Mouse (Mus musculus): Measurements from ENCODE around the gene Olfr1428.
A peak's percentile ranks its signal among the peaks of the same experiment; 100 is the strongest.
"Not testable (repeated sequence)": the region's sequence is repeated elsewhere in the genome, so short reads cannot be mapped to it uniquely, and the experiment has no call there.

The Olfr1428 gene

GRCm38 (mm10) chr19:12115797-12116196 lies at the start of gene Olfr1428:
Gene Olfr1428, minus strand, starts transcription at chr19:12115897.
- no peak for DNase-seq (ENCODE audit: low spot score in 2 of 2)

- DNase-seq (ENCODE audit: low spot score in 2 of 2): peak in 1 of 2 experiments; percentile 42
These were observed 29.8 kb upstream of the Olfr1428 start for GRCm38 (mm10) chr19:12145452-12145851.

DNA sequence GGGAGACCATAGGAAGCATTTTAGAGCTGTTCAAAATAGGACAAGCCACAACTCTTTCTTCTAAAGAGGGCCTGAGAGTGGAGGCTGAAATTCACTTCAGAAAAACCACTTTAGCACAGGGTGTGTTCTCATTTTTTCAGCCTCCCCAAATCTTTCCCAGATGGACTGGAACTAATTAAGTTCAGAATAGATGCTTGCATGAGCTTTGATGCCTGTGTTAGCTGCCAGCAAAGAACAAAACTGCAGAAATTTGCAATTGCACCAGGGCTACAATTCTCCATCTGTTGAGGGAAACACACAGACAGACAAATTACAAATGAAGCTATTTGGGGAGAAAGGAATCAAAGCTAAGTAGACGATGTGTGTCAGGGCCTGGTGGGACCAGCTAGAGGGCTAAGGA lies 27.7 kb upstream of the Olfr1428 start:
- peak; percentile 61 to 78 for DNase-seq (ENCODE audit: low spot score in 2 of 2)

GRCm38 (mm10) chr19:12134289-12134688 lies 18.6 kb upstream of the Olfr1428 start:
- peak in 1 of 2 experiments; percentile 47 for DNase-seq (ENCODE audit: low spot score in 2 of 2)

DNA sequence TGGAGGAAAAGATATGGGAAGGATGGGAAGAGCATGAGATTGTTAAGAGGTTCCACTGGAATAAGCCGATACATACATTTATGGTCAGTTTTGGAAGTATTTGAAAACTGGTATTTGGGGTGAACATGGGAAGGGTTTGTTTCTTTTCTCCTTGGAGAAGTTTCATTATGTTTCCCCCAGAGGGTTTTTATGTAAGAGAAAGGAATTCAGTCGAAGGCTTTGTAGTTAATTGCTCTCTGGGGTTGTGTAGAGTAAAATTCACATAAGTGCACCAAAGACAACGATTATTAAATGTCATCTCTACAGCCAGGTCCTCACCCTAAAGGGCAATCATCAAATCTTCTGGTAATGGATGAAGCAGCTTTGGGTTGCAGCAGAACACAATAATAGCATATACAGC lies 7.4 kb upstream of the Olfr1428 start, which contains the start of gene Olfr76:
TSS of gene Olfr76 (minus strand) at position 101 of the 400 bp plus-strand sequence.
- no peak for DNase-seq (ENCODE audit: low spot score in 2 of 2)

DNA sequence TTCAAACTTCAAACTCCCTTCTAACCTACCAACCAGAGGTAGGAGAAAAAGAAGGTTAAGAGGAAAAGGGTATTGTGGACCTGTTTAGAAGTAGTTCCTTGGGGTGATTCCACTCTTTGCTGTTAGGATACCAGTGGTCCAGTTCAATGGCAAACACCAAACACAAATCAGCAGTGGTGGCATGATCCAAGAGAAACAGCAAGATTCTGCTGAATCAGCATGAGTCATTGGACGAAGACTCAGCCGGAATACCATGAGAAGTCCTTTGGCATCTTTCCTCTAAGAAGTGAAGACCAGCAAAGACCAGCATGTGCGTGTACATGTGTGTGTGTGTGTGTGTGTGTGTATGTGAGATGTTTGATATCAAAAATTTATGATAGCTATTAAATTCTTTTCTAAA lies 767 bp upstream of the Olfr1428 start:
- no peak for DNase-seq (ENCODE audit: low spot score in 2 of 2)

- DNase-seq (ENCODE audit: low spot score in 2 of 2): no peak
These were observed 1.9 kb downstream of the Olfr1428 start for GRCm38 (mm10) chr19:12113807-12114206.

- peak in 1 of 2 experiments; percentile 6 for DNase-seq (ENCODE audit: low spot score in 2 of 2)
These were observed 11.2 kb downstream of the Olfr1428 start for GRCm38 (mm10) chr19:12104541-12104940.

DNA sequence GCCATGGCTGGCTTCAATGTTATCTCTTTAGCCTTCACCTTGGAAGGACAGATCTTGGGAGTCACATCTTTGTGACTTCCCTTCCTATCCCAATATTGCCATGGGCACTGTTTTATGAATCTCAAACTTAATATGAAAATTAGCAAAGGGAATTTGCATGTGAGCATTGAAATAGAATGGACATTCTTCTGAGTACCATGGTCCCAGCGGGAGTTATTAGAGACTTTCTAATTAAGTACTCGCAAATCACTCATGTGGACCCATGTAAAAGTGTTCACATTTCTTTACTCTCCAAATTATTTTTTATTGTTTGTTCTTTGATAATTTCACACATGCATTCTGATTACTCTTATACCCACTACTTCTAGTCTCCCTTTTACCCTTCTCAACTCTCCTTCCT lies 12.5 kb downstream of the Olfr1428 start, which contains the start of gene Olfr1427:
TSS of gene Olfr1427 (minus strand) at position 101 of the 400 bp plus-strand sequence.
- DNase-seq (ENCODE audit: low spot score in 2 of 2): no peak

DNA sequence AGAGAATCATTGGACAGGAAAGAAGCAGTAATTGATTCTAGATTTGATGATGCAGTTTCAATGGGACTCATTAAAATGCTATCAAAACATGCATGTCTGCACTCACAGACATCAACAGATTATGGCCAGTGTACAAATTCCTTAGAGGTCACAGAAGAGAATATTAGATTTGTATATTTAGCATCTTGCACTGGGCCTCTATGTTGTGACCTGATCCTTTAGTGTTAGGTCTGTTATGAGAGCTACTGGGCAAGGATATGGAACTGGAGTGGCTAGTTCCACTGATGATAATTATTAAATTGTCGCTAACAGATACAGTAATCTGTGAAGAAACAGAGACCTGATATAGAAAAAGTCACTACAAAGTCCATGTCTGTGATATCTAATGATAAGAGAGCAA lies 23.8 kb downstream of the Olfr1428 start, which contains the start of gene Olfr1426:
TSS of gene Olfr1426 (minus strand) at position 101 of the 400 bp plus-strand sequence.
- DNase-seq (ENCODE audit: low spot score in 2 of 2): no peak

DNA sequence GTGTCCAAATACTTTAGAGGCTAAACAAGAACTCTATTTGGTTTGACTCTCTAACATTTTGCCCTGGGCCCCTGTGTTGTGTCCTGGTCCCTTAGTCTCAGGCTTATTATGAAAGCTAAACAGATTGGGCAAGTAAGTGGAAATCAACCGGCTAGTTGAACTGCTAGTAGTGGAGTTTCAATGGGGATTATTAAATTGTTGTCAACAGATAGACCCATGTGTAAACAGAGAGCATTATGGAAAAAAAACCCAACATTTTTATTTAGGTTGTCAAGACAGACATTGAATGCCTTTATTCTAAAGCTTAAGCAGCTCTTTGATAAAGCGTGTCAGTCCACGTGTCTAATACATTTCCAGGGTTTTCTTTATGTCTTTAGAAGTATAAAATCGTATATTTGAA lies 38.1 kb downstream of the Olfr1428 start, which contains the start of gene Olfr1425:
TSS of gene Olfr1425 (minus strand) at position 101 of the 400 bp plus-strand sequence.
- not testable (repeated sequence) for DNase-seq (ENCODE audit: low spot score in 2 of 2)

- DNase-seq (ENCODE audit: low spot score in 2 of 2): not testable (repeated sequence)
These were observed 46.2 kb downstream of the Olfr1428 start for GRCm38 (mm10) chr19:12069546-12069945.

DNA sequence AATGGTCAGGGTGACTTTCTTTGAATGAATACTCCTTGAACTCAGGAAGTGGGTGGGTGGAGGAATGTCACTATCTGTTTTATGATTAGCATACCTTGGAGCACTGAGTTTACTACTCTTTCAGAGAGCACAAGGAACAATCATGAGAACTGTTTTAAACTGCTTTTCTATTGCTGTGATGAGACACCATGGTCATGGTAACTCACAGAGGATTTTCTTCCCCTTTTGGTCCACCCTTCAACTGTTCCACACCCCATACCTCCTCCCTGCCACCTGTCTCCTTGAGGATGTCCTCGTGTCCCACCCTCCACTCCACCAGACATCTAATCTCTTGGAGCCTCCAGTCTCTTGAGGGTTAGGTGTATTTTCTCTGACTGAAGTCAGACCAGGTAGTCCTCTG lies 47.9 kb downstream of the Olfr1428 start:
- DNase-seq (ENCODE audit: low spot score in 2 of 2): not testable (repeated sequence)

DNA sequence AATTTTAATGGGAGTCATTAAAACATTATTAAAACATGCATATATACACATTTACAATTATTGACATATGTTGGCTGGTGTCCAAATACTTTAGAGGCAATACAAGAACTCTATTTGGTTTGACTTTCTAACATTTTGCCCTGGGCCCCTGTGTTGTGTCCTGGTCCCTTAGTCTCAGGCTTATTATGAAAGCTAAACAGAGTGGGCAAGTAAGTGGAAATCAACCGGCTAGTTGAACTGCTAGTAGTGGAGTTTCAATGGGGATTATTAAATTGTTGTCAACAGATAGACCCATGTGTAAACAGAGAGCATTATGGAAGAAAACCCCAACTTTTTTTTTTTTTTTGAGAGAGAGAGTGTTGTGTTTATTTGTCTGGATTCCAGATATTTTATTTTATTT lies 53.1 kb downstream of the Olfr1428 start, which contains the start of gene Olfr1424:
TSS of gene Olfr1424 (minus strand) at position 101 of the 400 bp plus-strand sequence.
- DNase-seq (ENCODE audit: low spot score in 2 of 2): not testable (repeated sequence)

Measured in left cerebral cortex, adult 9 months (tissue).